Mouse (Mus musculus) neural tube, embryonic 15.5 days (tissue): ENCODE measurements around the gene Cwf19l1. TPM values are rescaled to one million over a fixed set of nuclear protein-coding genes. Genes with fewer than 3 reads are reported as not detected.

Experiments
- ATAC-seq: fragments of 200-750 bp; cut with Nextera tagmentation; 2 replicates; pipeline ENCODE4 v1.8.0; 2017; ENCODE audit warnings: mild to moderate bottlenecking, moderate TSS enrichment, moderate library complexity; ENCODE audit not compliant: low FRiP score
- H3K27ac ChIP-seq: fragments of 300-500 bp; sonication (generic); replicated peaks from 2 replicates; pipeline ENCODE4 v1.5.1; 2015; ENCODE audit warnings: mild to moderate bottlenecking, inconsistent platforms
- H3K27me3 ChIP-seq: fragments of 300-500 bp; sonication (generic); replicated peaks from 2 replicates; pipeline ENCODE4 v1.6.1; 2015; ENCODE audit warnings: inconsistent platforms
- H3K36me3 ChIP-seq: fragments of 300-500 bp; sonication (generic); 2 replicates; pipeline ENCODE4 v1.6.1; 2015; ENCODE audit warnings: inconsistent platforms
- H3K4me1 ChIP-seq: fragments of 300-500 bp; sonication (generic); 2 replicates; pipeline ENCODE4 v1.6.1; 2015; ENCODE audit warnings: inconsistent platforms
- H3K4me2 ChIP-seq: fragments of 300-500 bp; sonication (generic); 2 replicates; pipeline ENCODE4 v1.6.1; 2015; ENCODE audit warnings: inconsistent platforms, mild to moderate bottlenecking, moderate library complexity
- H3K4me3 ChIP-seq: fragments of 300-500 bp; sonication (generic); replicated peaks from 2 replicates; pipeline ENCODE4 v1.5.1; 2015; ENCODE audit warnings: mild to moderate bottlenecking, inconsistent platforms
- H3K9ac ChIP-seq: fragments of 300-500 bp; sonication (generic); replicated peaks from 2 replicates; pipeline ENCODE4 v1.6.1; 2015; ENCODE audit warnings: mild to moderate bottlenecking, inconsistent platforms
- H3K9me3 ChIP-seq: fragments of 300-500 bp; sonication (generic); replicated peaks from 2 replicates; pipeline ENCODE4 v1.6.1; 2016; ENCODE audit warnings: inconsistent platforms
- WGBS: fragments of 180-500 bp; shearing (Covaris S2); methylation state at CpG from one replicate; pipeline ENCODE4 v1.1.7; 2015; ENCODE audit warnings: mixed read lengths; 5-methylcytosine and 5-hydroxymethylcytosine counted together
- polyA plus RNA-seq: library from polyadenylated mRNA; unstranded; fragments of >200 nt; fragmentation: Nextera tagmentation; extraction: Ambion mirVana; gene quantifications from 2 replicates; pipeline ENCODE4 v1.2.1, GENCODE M21; 2015

Gene Cwf19l1
- polyA plus RNA-seq, 1 experiment from 2014 or later: 29.8 TPM

GRCm38 (mm10) chr19:44108996-44109395 is 26.7 kb downstream of the Cwf19l1 start:
- H3K27ac ChIP-seq: no peak overlapping the region
- ATAC-seq: no peak

GRCm38 (mm10) chr19:44107661-44108521 is 27.8 kb downstream of the Cwf19l1 start:
- no peaks in the 10 kb centered on the region for H3K9me3 ChIP-seq
- H3K36me3 ChIP-seq: peaks cover 28% of the 10 kb centered on the region
- peak overlapping the region; percentile 83 for H3K27ac ChIP-seq
- H3K4me2 ChIP-seq: peak overlapping the region; percentile 86
- 27% methylated on average over 22 of the region's 22 CpGs for WGBS
- ATAC-seq: peak; percentile 29; the same call in 1 of the 2 replicates
- peaks cover 36% of the 10 kb centered on the region for H3K4me1 ChIP-seq
- no peaks in the 10 kb centered on the region for H3K27me3 ChIP-seq
- H3K9ac ChIP-seq: peak overlapping the region; percentile 95
- peak overlapping the region; percentile 94 for H3K4me3 ChIP-seq

More at GRCm38 (mm10) chr19:44108996-44109395, 26.7 kb downstream of the Cwf19l1 start:
- no peaks in the 10 kb centered on the region for H3K9me3 ChIP-seq
- no peak overlapping the region for H3K4me3 ChIP-seq
- H3K27me3 ChIP-seq: no peaks in the 10 kb centered on the region
- peaks cover 36% of the 10 kb centered on the region for H3K4me1 ChIP-seq
- H3K9ac ChIP-seq: 0 out of 2 replicates have a peak overlapping the region, but pooled peaks have one; percentile 15
- peaks cover 40% of the 10 kb centered on the region for H3K36me3 ChIP-seq
- H3K4me2 ChIP-seq: no peak overlapping the region

- peak within 1 kb of the TSS; percentile 83 for H3K27ac ChIP-seq
- peaks cover 21% of the 10 kb centered on the region for H3K36me3 ChIP-seq
- ATAC-seq: peak; percentile 99
- peaks cover 36% of the 10 kb centered on the region for H3K4me1 ChIP-seq
- H3K4me2 ChIP-seq: peak within 1 kb of the TSS; percentile 86
- H3K9ac ChIP-seq: peak within 1 kb of the TSS; percentile 95
- no peaks in the 10 kb centered on the region for H3K27me3 ChIP-seq
- peak within 1 kb of the TSS; percentile 94 for H3K4me3 ChIP-seq
- H3K9me3 ChIP-seq: no peaks in the 10 kb centered on the region
- WGBS: 1% methylated on average over 67 of the region's 67 CpGs
Observed at GRCm38 (mm10) chr19:44106831-44107660, 28.6 kb downstream of the Cwf19l1 start, which contains the start of gene Chuk. Gene Chuk, minus strand, starts transcription at chr19:44107480.

GRCm38 (mm10) chr19:44104393-44104792 is 31.3 kb downstream of the Cwf19l1 start:
- Histone ChIP-seq H3K27me3 (no peaks in the 10 kb centered on the region), H3K9ac (no peak overlapping the region), H3K4me1 (peaks cover 36% of the 10 kb centered on the region), H3K36me3 (peaks cover 8% of the 10 kb centered on the region), H3K9me3 (no peaks in the 10 kb centered on the region), H3K4me3 (no peak overlapping the region), H3K27ac (no peak overlapping the region), H3K4me2 (no peak overlapping the region)
- WGBS: 96% methylated on average over 1 of the region's 1 CpGs
- ATAC-seq: no peak

GRCm38 (mm10) chr19:44103001-44103400 is 32.7 kb downstream of the Cwf19l1 start:
- peaks cover 28% of the 10 kb centered on the region for H3K4me1 ChIP-seq
- no peak overlapping the region for H3K4me3 ChIP-seq
- H3K4me2 ChIP-seq: no peak overlapping the region
- H3K36me3 ChIP-seq: peaks cover 9% of the 10 kb centered on the region
- ATAC-seq: no peak
- WGBS: 80% methylated on average over 3 of the region's 3 CpGs
- H3K27ac ChIP-seq: no peak overlapping the region
- H3K9ac ChIP-seq: no peak overlapping the region
- no peaks in the 10 kb centered on the region for H3K9me3 ChIP-seq
- H3K27me3 ChIP-seq: no peaks in the 10 kb centered on the region

DNA sequence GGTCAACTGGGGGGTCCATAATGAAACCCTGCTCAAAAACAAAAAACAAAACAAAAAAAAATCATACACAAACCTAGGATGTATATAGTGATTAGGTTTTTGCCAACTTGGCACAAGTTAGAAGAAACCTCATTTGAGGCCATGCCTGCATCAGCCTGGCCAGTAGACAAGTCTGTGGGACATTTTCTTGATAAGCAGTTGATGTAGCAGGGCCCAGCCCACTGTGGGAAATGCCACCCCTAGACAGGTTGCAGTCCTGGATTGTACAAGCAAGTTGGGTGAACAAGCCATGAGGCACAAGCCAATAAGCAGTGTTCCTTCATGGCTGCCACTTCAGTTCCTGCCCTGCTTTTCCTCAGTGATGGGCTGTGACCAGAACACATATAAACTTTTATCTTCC is 34.8 kb downstream of the Cwf19l1 start:
- H3K27me3 ChIP-seq: no peaks in the 10 kb centered on the region
- no peak overlapping the region for H3K9ac ChIP-seq
- ATAC-seq: no peak
- peaks cover 16% of the 10 kb centered on the region for H3K4me1 ChIP-seq
- H3K9me3 ChIP-seq: no peaks in the 10 kb centered on the region
- H3K27ac ChIP-seq: no peak overlapping the region
- H3K36me3 ChIP-seq: peaks cover 27% of the 10 kb centered on the region
- no peak overlapping the region for H3K4me3 ChIP-seq
- no peak overlapping the region for H3K4me2 ChIP-seq

GRCm38 (mm10) chr19:44086278-44086677 is 49.4 kb downstream of the Cwf19l1 start:
- ATAC-seq: no peak

DNA sequence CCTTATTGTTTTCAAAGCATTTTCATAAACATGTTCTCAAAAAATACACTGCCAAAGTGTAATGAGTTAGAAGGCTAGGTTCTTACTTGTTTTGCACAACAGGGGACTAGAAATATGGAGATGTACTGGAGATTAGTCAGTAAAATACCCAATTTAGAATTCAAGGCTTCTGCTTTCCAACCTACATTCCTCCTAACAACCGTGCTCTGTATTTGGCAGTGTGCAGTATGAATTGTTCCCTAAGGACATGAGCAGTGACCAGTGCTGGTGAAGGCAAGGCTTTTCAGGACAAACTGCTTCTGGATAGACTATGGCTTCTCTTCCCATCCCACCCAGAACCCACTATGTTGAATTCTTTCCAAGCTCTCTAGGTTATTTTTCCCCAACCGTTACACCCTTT is 54.8 kb downstream of the Cwf19l1 start:
- Histone ChIP-seq H3K9me3 (no peaks in the 10 kb centered on the region), H3K4me1 (no peaks in the 10 kb centered on the region), H3K4me2 (no peak overlapping the region), H3K4me3 (no peak overlapping the region), H3K27ac (no peak overlapping the region), H3K27me3 (no peaks in the 10 kb centered on the region), H3K36me3 (peaks cover 57% of the 10 kb centered on the region), H3K9ac (no peak overlapping the region)
- WGBS: 84% methylated on average over 2 of the region's 2 CpGs
- ATAC-seq: no peak

More at GRCm38 (mm10) chr19:44086278-44086677, 49.4 kb downstream of the Cwf19l1 start:
- Histone ChIP-seq H3K27ac (no peak overlapping the region), H3K9ac (no peak overlapping the region), H3K4me2 (no peak overlapping the region), H3K36me3 (peaks cover 43% of the 10 kb centered on the region), H3K4me3 (no peak overlapping the region), H3K9me3 (no peaks in the 10 kb centered on the region), H3K4me1 (no peaks in the 10 kb centered on the region), H3K27me3 (no peaks in the 10 kb centered on the region)
- WGBS: 20% methylated on average over 3 of the region's 3 CpGs

DNA sequence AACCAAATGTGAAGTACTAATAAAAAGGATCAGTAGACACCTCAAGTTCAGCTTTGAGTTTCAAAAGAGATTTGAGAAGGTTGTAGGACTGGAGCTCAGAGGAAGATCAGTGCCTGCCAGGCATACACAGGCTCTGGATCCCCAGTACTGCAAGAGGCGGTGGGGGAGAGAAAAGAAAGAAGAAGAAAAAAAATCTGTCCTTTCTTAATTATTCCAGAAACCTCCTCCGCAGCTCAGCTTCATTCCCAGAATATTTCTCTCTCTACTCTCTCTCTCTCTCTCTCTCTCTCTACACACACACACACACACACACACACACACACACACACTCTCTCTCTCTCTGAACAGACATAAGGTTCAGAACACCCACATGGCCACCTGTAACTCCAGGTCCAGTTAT is 55.7 kb downstream of the Cwf19l1 start:
- ATAC-seq: no peak
- no peak overlapping the region for H3K9ac ChIP-seq
- no peak overlapping the region for H3K4me2 ChIP-seq
- no peak overlapping the region for H3K27ac ChIP-seq
- peaks cover 60% of the 10 kb centered on the region for H3K36me3 ChIP-seq
- no peaks in the 10 kb centered on the region for H3K9me3 ChIP-seq
- no peaks in the 10 kb centered on the region for H3K4me1 ChIP-seq
- no peaks in the 10 kb centered on the region for H3K27me3 ChIP-seq
- no peak overlapping the region for H3K4me3 ChIP-seq
- WGBS: 85% methylated on average over 2 of the region's 2 CpGs

DNA sequence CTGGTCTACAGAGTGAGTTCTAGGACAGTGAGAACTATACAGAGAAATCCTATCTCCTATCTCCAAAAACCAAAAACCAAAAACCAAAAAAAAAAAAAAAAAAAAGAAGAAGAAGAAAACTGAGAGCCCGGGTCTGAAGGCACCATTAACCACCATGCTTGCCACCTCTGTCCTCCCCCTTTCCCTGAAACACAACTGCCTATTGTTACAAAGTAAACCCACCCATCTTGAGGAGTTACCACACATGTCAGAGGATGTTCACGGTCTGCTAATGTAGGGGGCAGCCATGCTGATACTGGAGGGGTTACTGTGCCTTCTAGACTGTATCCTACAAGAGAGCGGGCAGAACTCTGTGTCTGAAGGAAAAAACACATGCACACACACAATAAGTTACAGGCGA is 58.7 kb downstream of the Cwf19l1 start:
- Histone ChIP-seq H3K4me3 (no peak overlapping the region), H3K9me3 (no peaks in the 10 kb centered on the region), H3K27ac (no peak overlapping the region), H3K9ac (no peak overlapping the region), H3K4me1 (no peaks in the 10 kb centered on the region), H3K36me3 (peaks cover 53% of the 10 kb centered on the region), H3K27me3 (no peaks in the 10 kb centered on the region), H3K4me2 (no peak overlapping the region)
- ATAC-seq: no peak
- WGBS: 89% methylated on average over 4 of the region's 4 CpGs

- Histone ChIP-seq H3K9ac (no peak overlapping the region), H3K9me3 (no peaks in the 10 kb centered on the region), H3K4me1 (no peaks in the 10 kb centered on the region), H3K27ac (no peak overlapping the region), H3K27me3 (no peaks in the 10 kb centered on the region), H3K4me3 (no peak overlapping the region), H3K36me3 (peaks cover 53% of the 10 kb centered on the region), H3K4me2 (no peak overlapping the region)
- ATAC-seq: no peak
- WGBS: 91% methylated on average over 9 of the region's 9 CpGs
Observed at GRCm38 (mm10) chr19:44076457-44076856, 59.2 kb downstream of the Cwf19l1 start.
